Mouse (Mus musculus): ENCODE data around the gene Ppfibp1. TPM values are rescaled to one million over a fixed set of nuclear protein-coding genes. Genes with fewer than 3 reads are reported as not detected.
A peak's percentile ranks its signal among the peaks of the same experiment; 100 is the strongest.

Ppfibp1 gene
- 9.7 and 10.0 TPM in 2 replicates for polyA plus RNA-seq (2015; fragmentation: Nextera tagmentation; extraction: Ambion mirVana)

DNA sequence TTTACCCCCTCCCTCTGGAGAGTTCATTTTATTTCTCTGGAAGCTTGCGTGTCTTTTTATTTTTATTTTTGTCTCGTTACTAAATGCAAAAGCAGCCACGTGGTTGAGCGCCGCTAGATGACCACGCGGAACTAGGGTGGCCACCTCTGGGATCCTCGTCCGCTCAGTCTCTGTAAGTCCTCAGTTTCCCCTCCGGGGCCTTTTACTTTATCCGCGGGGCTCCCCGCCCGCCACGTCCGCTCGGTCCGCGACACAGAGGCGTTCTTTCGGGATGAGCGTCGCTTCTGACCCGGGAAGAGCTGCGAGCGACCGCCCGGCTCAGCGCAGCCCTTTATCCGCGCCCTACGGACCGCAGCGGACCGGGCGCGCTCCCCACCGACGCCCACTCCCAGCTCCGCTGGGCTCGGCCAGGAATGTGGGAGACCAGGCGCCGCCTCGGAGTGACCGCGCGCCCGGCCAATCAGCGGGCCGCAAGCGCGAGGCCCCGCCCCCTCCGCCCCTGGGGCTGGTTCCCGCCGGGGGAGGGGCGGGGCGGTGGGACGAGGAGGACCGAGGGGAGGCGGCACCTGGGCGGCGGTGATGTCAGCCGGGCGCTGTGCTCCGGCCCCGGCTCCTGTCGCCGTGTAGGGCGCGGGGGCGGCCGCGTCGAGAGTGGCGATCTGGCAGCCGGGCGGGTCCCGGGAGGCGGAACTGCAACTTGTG, at the start of gene Ppfibp1:
TSS of gene Ppfibp1 (plus strand) at position 530 of the 702 bp plus-strand sequence.
- Histone ChIP-seq H3K4me1 (replicated peaks) (peaks cover 20% of the 10 kb centered on the region), H3K27ac (replicated peaks) (peak within 1 kb of the TSS; percentile 68), H3K9ac (peak within 1 kb of the TSS; percentile 74), H3K4me3 (replicated peaks) (peak within 1 kb of the TSS; percentile 82), H3K4me2 (peak within 1 kb of the TSS; percentile 94), H3K27me3 (peaks cover 6% of the 10 kb centered on the region; the same call in 1 of the 2 replicates), H3K9me3 (replicated peaks) (no peaks in the 10 kb centered on the region), H3K36me3 (replicated peaks) (no peaks in the 10 kb centered on the region)
- ATAC-seq (ENCODE audit: insufficient read depth): peak; percentile 95
- WGBS (ENCODE audit: insufficient replicate concordance): under 1% methylated on average over 79 of the region's 80 CpGs

DNA sequence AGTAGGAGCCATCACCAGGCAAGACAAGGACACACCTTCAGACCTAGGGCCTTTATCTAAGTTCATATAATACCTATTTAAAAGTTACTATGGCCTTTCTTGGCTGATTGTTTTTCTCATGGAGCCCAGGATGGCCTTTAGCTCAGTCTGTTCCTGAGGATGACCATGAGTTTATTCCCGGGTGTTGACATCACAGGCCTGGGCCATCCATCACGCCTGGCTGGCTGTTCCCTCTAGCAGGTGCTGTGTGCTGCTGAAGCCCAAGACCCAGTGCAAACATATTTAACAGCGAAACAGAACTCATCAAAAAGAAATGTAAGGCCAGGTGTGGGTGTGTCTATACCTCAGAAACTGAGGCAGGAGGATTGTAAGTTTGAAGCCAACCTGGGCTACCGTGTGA, 49.4 kb upstream of the Ppfibp1 start:
- no peak for ATAC-seq (ENCODE audit: insufficient read depth)
- Histone ChIP-seq H3K4me3 (replicated peaks) (no peak overlapping the region), H3K4me2 (no peak overlapping the region), H3K9ac (no peak overlapping the region), H3K4me1 (replicated peaks) (no peaks in the 10 kb centered on the region), H3K27me3 (no peaks in the 10 kb centered on the region), H3K27ac (replicated peaks) (no peak overlapping the region), H3K36me3 (replicated peaks) (no peaks in the 10 kb centered on the region), H3K9me3 (replicated peaks) (no peaks in the 10 kb centered on the region)
- WGBS (ENCODE audit: insufficient replicate concordance): 69% methylated on average over 4 of the region's 4 CpGs

DNA sequence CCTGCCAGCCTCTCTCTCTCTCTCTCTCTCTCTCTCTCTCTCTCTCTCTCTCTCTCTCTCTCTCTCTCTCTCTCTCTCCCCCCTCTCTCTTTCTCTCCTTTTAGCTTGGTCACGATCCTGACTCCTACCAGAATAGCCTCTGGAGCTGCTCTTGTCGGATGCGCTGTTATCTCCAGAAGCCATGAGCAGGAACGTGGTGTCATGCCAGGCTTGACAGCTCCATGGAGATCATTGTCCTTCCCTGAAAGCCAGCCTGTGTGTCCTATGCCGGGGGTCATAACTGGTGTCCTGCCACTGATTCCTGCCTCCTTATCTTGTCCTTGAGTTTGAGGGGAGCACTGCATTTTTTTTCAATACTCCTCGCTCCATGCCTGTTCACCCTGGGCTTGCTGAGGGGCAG, 43.4 kb upstream of the Ppfibp1 start:
- H3K4me2 ChIP-seq: no peak overlapping the region
- H3K27me3 ChIP-seq: no peaks in the 10 kb centered on the region
- H3K9me3 ChIP-seq (replicated peaks): no peaks in the 10 kb centered on the region
- ATAC-seq (ENCODE audit: insufficient read depth): no peak
- no peak overlapping the region for H3K27ac ChIP-seq (replicated peaks)
- WGBS (ENCODE audit: insufficient replicate concordance): 68% methylated on average over 6 of the region's 6 CpGs
- H3K9ac ChIP-seq: no peak overlapping the region
- peaks cover 14% of the 10 kb centered on the region for H3K4me1 ChIP-seq (replicated peaks)
- H3K36me3 ChIP-seq (replicated peaks): no peaks in the 10 kb centered on the region
- H3K4me3 ChIP-seq (replicated peaks): no peak overlapping the region

DNA sequence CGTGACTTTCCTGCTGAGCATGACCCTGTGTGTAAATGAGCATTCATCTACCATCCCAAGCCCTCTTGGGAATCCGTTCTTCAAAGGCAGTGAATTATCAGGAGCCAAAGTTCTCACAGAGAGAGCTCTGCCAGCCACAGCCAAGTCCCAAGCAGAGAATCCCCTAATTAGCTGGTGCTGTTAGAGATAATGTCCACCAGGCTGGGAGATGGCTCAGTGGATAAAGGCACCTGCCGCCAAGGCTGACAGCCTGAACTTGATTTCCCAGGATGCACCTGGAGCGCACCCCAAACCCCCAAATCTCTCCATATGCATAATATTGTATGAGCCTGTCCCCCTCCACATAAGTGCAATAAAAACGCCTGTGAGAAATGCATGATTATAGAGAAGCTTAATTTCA, 42.9 kb upstream of the Ppfibp1 start:
- Histone ChIP-seq H3K27ac (replicated peaks) (no peak overlapping the region), H3K9me3 (replicated peaks) (no peaks in the 10 kb centered on the region), H3K4me3 (replicated peaks) (no peak overlapping the region), H3K36me3 (replicated peaks) (no peaks in the 10 kb centered on the region), H3K4me1 (replicated peaks) (peaks cover 17% of the 10 kb centered on the region), H3K4me2 (no peak overlapping the region), H3K9ac (no peak overlapping the region), H3K27me3 (no peaks in the 10 kb centered on the region)
- WGBS (ENCODE audit: insufficient replicate concordance): 54% methylated on average over 5 of the region's 5 CpGs
- no peak for ATAC-seq (ENCODE audit: insufficient read depth)

DNA sequence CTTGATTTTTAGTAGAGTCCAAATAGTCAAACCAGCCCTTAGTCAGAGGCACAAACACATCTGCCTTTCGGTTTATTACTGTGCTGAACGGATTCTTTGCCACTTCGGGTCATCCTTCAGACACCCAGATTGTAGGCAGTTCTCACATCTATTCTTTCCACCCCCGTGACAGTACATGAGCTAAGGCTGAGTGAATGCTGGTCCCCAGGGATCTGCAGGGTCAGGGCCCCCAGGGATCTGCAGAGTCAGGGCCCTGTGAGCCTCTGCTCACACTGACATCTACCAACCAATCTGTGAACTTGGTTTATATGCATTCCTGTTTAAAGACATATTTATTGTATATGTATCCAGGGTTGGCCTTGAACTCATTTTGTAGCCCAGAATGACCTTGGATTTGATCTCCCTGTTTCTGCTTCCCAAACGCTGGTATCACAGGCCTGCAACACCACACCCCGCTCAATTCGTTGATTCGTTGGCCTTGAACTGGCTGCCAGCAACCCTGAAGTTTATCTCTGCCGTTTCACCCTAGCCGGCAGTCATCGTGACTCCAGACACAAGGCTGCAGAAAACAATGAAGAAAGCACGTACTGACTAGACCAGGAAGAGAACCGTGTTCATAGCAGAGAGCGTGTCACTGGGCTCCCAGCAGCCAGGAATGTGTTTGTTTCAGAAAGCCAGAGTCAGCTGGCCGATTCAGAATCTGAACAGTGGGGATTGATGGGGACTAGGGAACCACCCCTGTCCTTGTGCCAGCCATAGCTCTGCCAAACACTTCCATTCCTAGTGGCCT, 42.1 kb upstream of the Ppfibp1 start:
- peak; percentile 32; the same call in 1 of the 2 replicates for ATAC-seq (ENCODE audit: insufficient read depth)
- no peaks in the 10 kb centered on the region for H3K27me3 ChIP-seq
- H3K9ac ChIP-seq: no peak overlapping the region
- peaks cover 21% of the 10 kb centered on the region for H3K4me1 ChIP-seq (replicated peaks)
- no peaks in the 10 kb centered on the region for H3K36me3 ChIP-seq (replicated peaks)
- no peak overlapping the region for H3K4me3 ChIP-seq (replicated peaks)
- H3K9me3 ChIP-seq (replicated peaks): no peaks in the 10 kb centered on the region
- no peak overlapping the region for H3K4me2 ChIP-seq
- H3K27ac ChIP-seq (replicated peaks): no peak overlapping the region; the same call in 1 of the 2 replicates
- 41% methylated on average over 15 of the region's 15 CpGs for WGBS (ENCODE audit: insufficient replicate concordance)

DNA sequence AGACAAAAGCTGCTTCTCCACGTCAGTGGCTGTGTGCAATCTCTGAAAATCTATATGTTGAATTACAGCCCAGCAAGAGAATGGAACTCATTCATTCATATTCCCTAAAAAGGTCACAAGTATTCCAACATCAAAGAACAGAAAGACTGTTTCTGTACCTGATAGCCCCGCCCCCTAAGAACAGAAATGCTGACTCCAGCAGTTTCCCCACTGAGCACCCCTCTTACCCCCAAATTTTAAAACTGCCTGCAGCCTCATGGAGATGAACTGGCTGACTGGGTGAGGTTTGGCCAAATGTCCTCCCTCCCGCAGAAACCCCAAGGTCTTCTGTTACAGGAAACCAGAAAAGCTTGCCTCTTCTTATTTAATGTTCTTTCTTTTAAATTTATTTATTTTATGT, 40.9 kb upstream of the Ppfibp1 start:
- no peak for ATAC-seq (ENCODE audit: insufficient read depth)
- H3K4me2 ChIP-seq: no peak overlapping the region
- no peaks in the 10 kb centered on the region for H3K9me3 ChIP-seq (replicated peaks)
- H3K36me3 ChIP-seq (replicated peaks): no peaks in the 10 kb centered on the region
- no peak overlapping the region for H3K27ac ChIP-seq (replicated peaks)
- H3K4me1 ChIP-seq (replicated peaks): peaks cover 21% of the 10 kb centered on the region
- H3K27me3 ChIP-seq: no peaks in the 10 kb centered on the region
- H3K9ac ChIP-seq: no peak overlapping the region
- WGBS (ENCODE audit: insufficient replicate concordance): 69% methylated on average over 3 of the region's 3 CpGs
- no peak overlapping the region for H3K4me3 ChIP-seq (replicated peaks)

DNA sequence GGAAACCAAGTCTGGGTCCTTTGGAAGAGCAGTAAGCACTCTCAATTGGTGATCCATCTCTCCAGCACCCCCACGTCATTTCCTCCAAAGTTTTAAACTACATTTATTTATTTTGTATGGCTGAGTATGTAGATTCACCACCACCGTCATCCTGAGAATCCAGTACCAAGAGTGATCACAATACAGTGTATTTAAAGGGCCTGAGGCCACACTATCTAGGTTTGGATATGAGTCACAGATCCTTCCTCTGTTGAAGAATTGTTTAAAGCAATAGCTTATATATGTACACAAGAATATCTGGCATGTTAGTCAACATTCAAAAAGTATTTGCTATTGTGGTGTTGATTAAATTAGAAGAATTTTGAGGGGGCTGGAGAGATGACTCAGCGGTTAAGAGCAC, 40.0 kb upstream of the Ppfibp1 start:
- peaks cover 27% of the 10 kb centered on the region for H3K4me1 ChIP-seq (replicated peaks)
- H3K27ac ChIP-seq (replicated peaks): no peak overlapping the region
- no peak overlapping the region for H3K4me3 ChIP-seq (replicated peaks)
- no peaks in the 10 kb centered on the region for H3K9me3 ChIP-seq (replicated peaks)
- H3K4me2 ChIP-seq: no peak overlapping the region
- no peak overlapping the region for H3K9ac ChIP-seq
- 72% methylated on average over 3 of the region's 3 CpGs for WGBS (ENCODE audit: insufficient replicate concordance)
- no peaks in the 10 kb centered on the region for H3K27me3 ChIP-seq
- ATAC-seq (ENCODE audit: insufficient read depth): no peak
- H3K36me3 ChIP-seq (replicated peaks): no peaks in the 10 kb centered on the region

DNA sequence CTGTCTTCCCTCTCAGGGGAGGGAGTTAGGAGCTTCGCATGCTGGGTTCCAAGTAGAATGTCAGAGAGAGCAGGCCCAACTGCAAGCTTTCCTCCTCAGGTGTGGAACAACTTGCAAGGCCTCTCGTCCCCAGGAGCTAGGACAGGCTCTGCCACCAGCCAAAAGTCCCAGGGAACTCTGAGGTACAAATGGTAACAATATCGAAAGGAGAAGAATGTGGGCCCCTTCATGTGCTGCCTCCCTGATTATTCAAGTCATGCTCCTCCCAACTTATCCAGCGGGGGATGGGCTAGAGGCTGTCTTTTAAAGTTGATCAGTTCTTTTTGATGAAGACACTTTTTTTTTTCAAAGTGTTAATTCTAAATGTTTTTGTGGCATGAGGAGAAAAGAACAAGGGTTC, 38.2 kb upstream of the Ppfibp1 start, which contains the start of gene Smco2:
TSS of gene Smco2 (plus strand) at position 55 of the 400 bp plus-strand sequence.
- H3K9me3 ChIP-seq (replicated peaks): no peaks in the 10 kb centered on the region
- peak; percentile 56; the same call in 1 of the 2 replicates for ATAC-seq (ENCODE audit: insufficient read depth)
- H3K9ac ChIP-seq: no peak within 1 kb of the TSS
- H3K4me2 ChIP-seq: peak within 1 kb of the TSS; percentile 30; the same call in 1 of the 2 replicates
- H3K4me3 ChIP-seq (replicated peaks): no peak within 1 kb of the TSS
- H3K27ac ChIP-seq (replicated peaks): no peak within 1 kb of the TSS
- H3K36me3 ChIP-seq (replicated peaks): no peaks in the 10 kb centered on the region
- H3K4me1 ChIP-seq (replicated peaks): peaks cover 27% of the 10 kb centered on the region
- WGBS (ENCODE audit: insufficient replicate concordance): 44% methylated on average over 4 of the region's 4 CpGs
- no peaks in the 10 kb centered on the region for H3K27me3 ChIP-seq

DNA sequence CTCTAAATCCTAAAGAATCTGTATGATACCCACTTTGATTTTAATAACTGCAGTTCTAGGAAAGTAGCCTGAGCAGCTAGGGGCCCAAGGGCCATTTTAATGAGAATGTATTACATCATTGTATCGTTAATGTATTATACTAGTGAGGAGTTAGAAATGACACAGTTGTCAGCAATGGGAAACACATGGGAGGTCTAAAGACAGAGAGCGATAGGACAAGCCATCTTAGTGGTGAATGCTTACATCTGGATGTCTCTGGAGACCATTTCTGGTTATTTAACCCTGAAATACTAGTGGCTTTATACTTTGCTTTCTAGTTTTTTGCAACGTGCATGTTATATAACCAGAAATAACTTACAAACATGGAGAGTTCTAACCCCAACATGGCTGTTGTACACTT, 36.4 kb upstream of the Ppfibp1 start:
- Histone ChIP-seq H3K4me2 (no peak overlapping the region), H3K4me1 (replicated peaks) (peaks cover 18% of the 10 kb centered on the region), H3K36me3 (replicated peaks) (no peaks in the 10 kb centered on the region), H3K4me3 (replicated peaks) (no peak overlapping the region), H3K27ac (replicated peaks) (no peak overlapping the region), H3K27me3 (no peaks in the 10 kb centered on the region; the same call in 1 of the 2 replicates), H3K9ac (no peak overlapping the region), H3K9me3 (replicated peaks) (no peaks in the 10 kb centered on the region)
- 66% methylated on average over 3 of the region's 3 CpGs for WGBS (ENCODE audit: insufficient replicate concordance)
- ATAC-seq (ENCODE audit: insufficient read depth): no peak

DNA sequence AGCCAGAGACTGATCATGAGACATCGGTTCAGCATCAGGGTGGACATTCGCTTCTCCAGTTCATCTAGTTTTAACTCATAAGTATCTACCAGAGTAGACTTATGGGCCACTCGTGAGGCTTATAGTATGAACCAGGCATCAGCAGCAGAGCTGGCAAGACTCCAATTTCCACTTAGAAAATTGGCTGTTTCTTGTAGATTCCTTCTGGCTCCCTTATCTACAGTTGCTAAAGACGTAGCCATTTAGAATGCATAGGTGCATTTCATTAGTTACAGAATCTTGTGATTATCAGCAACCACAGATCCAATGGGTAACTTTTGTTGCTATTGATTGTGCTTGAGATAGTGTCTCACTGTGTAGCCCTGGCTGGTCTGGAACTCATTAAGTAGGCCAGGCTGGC, 35.5 kb upstream of the Ppfibp1 start:
- ATAC-seq (ENCODE audit: insufficient read depth): no peak

DNA sequence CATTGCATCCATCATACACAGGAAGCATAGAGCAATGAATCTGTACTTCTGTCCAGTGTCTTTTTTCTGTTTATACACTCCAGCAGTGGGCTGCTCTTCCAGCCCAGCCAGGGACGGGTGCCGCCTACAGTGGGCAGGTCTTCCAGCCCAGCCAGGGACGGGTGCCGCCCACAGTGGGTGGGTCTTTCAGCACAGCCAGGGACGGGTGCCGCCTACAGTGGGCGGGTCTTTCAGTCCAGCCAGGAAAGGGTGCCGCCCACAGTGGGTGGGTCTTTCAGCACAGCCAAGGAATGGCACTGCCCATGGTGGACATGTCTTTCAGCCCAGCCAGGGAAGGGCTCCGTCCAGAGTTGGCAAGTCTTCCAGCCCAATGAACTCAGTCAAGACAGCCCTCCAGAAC, 33.1 kb upstream of the Ppfibp1 start:
- Histone ChIP-seq H3K36me3 (replicated peaks) (no peaks in the 10 kb centered on the region), H3K27ac (replicated peaks) (no peak overlapping the region), H3K9me3 (replicated peaks) (no peaks in the 10 kb centered on the region), H3K4me2 (no peak overlapping the region), H3K4me1 (replicated peaks) (peaks cover 11% of the 10 kb centered on the region), H3K4me3 (replicated peaks) (no peak overlapping the region), H3K9ac (no peak overlapping the region), H3K27me3 (no peaks in the 10 kb centered on the region; the same call in 1 of the 2 replicates)
- peak; percentile 83 for ATAC-seq (ENCODE audit: insufficient read depth)
- 76% methylated on average over 9 of the region's 9 CpGs for WGBS (ENCODE audit: insufficient replicate concordance)

More for the DNA sequence above, 35.5 kb upstream of the Ppfibp1 start:
- Histone ChIP-seq H3K9ac (no peak overlapping the region), H3K9me3 (replicated peaks) (no peaks in the 10 kb centered on the region), H3K27ac (replicated peaks) (no peak overlapping the region), H3K36me3 (replicated peaks) (no peaks in the 10 kb centered on the region), H3K4me2 (no peak overlapping the region), H3K4me3 (replicated peaks) (no peak overlapping the region), H3K27me3 (no peaks in the 10 kb centered on the region; the same call in 1 of the 2 replicates), H3K4me1 (replicated peaks) (peaks cover 18% of the 10 kb centered on the region)
- 53% methylated on average over 4 of the region's 4 CpGs for WGBS (ENCODE audit: insufficient replicate concordance)
